Mouse (Mus musculus) ES-CJ7 (cell line): ENCODE measurements at regions not wholly inside any gene's neighbourhood (a gene's known extent, or its start where the extent isn't known, plus 50 kb on each side); places are given as distances from the start of the nearest gene placed in this dataset.

ENCODE experiments used
- DNase-seq: peaks from one replicate; pipeline ENCODE4 v3.0.0; 2011; ENCODE audit warnings: low read depth, low spot score

DNA sequence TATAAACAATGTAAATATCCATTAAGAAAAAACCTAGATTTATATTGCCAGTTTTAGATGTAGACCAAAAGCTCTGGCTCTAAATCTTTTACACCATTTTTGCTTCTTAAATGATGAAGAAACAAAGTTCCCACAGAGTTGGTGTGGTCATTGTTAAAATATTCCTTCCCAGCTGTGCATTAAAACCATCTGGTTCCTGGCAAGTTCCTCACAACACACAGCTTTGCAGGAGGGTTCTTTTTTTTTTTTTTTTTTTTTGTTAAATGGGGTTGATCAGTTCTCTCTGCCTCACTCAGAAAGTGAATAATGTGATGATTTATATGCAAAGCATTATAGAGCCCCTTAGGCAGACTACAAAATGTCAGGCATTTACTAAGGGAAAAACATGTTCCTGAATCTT lies 1266.2 kb upstream of the 4931417E11Rik start:
- DNase-seq: no peak

DNA sequence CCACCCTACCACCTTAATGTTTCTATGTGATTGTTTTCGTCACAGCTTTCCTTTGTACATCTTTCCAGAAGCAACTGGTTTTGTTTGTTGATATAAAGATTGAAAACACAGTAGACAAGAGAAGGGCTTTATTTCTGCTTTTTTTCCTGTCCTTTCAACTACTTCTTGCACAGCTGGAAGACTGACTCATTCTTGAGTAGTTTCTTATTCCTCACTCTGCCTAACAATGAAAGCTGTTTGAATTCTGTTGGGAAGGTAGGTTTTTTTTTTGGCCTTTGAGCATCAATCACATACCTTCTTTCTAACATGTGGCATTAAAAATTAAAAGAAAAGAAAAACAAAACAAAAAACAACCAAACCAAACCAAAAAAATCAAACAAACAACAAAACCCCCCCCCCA lies 1229.3 kb upstream of the 4931417E11Rik start:
- peak; percentile 3 for DNase-seq
